Mouse (Mus musculus) embryonic facial prominence, embryonic 12.5 days (tissue): ENCODE results near the gene Psmd6. TPM values are rescaled to one million over a fixed set of nuclear protein-coding genes. Genes with fewer than 3 reads are reported as not detected.

Source experiments
- ATAC-seq: fragments of 200-750 bp; cut with Nextera tagmentation; 2 replicates; pipeline ENCODE4 v1.8.0; 2017; ENCODE audit not compliant: insufficient number of reproducible peaks, insufficient read depth, low FRiP score, low TSS enrichment
- H3K27ac ChIP-seq: fragments of 300-500 bp; sonication (generic); 2 replicates; pipeline ENCODE4 v1.5.1; 2016; ENCODE audit warnings: mild to moderate bottlenecking
- H3K27me3 ChIP-seq: fragments of 300-500 bp; sonication (generic); 2 replicates; pipeline ENCODE4 v1.6.1; 2016; ENCODE audit warnings: mild to moderate bottlenecking, moderate library complexity
- H3K36me3 ChIP-seq: fragments of 300-500 bp; sonication (generic); 2 replicates; pipeline ENCODE4 v1.6.1; 2016; ENCODE audit warnings: mild to moderate bottlenecking
- H3K4me1 ChIP-seq: fragments of 300-500 bp; sonication (generic); 2 replicates; pipeline ENCODE4 v1.6.1; 2016
- H3K4me2 ChIP-seq: fragments of 300-500 bp; sonication (generic); replicated peaks from 2 replicates; pipeline ENCODE4 v1.6.1; 2016; ENCODE audit warnings: mild to moderate bottlenecking, moderate library complexity
- H3K4me3 ChIP-seq: fragments of 300-500 bp; sonication (generic); 2 replicates; pipeline ENCODE4 v1.5.1; 2016; ENCODE audit warnings: mild to moderate bottlenecking
- H3K9ac ChIP-seq: fragments of 300-500 bp; sonication (generic); 2 replicates; pipeline ENCODE4 v1.6.1; 2016; ENCODE audit warnings: mild to moderate bottlenecking, moderate library complexity
- H3K9me3 ChIP-seq: fragments of 300-500 bp; sonication (generic); 2 replicates; pipeline ENCODE4 v1.6.1; 2016; ENCODE audit warnings: mild to moderate bottlenecking, moderate library complexity
- WGBS: fragments of 180-500 bp; shearing (Covaris S2); methylation state at CpG from one replicate; pipeline ENCODE4 v1.1.7; 2016; 5-methylcytosine and 5-hydroxymethylcytosine counted together
- polyA plus RNA-seq: library from polyadenylated mRNA; unstranded; fragments of >200 nt; fragmentation: Nextera tagmentation; extraction: Ambion mirVana; gene quantifications from 2 replicates; pipeline ENCODE4 v1.2.1, GENCODE M21; 2016

Psmd6 gene
- polyA plus RNA-seq, 1 experiment from 2014 or later: 268 TPM

- 90% methylated on average over 4 of the region's 4 CpGs for WGBS
- Histone ChIP-seq H3K27ac (no peak overlapping the region), H3K4me3 (no peak overlapping the region), H3K27me3 (no peaks in the 10 kb centered on the region), H3K4me1 (no peaks in the 10 kb centered on the region), H3K9ac (no peak overlapping the region), H3K36me3 (peaks cover 12% of the 10 kb centered on the region), H3K9me3 (no peaks in the 10 kb centered on the region), H3K4me2 (no peak overlapping the region)
- no peak for ATAC-seq
Observed at GRCm38 (mm10) chr14:14086711-14087263, 34.0 kb downstream of the Psmd6 start.

DNA sequence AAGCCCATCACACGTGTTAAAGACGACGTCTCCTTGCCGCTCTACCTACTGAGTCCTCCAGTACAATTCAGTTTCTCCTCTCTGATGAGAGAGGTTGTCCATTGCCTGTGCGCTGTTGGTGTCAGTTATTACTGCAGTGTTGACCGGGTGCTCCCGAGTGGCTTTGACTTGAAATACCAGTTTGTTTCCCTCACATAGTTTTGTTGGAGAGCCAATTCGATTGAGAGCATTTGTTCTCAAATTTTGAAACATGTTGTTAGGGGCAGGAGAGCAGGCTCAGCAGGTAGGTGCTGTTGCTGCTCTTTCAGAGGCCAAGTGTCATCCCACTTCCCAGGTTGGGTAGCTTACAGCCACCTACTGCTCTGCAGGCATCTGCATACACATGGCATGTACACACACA lies 37.0 kb downstream of the Psmd6 start:
- Histone ChIP-seq H3K27me3 (no peaks in the 10 kb centered on the region), H3K9ac (no peak overlapping the region), H3K4me1 (no peaks in the 10 kb centered on the region), H3K9me3 (no peaks in the 10 kb centered on the region), H3K4me3 (no peak overlapping the region), H3K4me2 (no peak overlapping the region), H3K27ac (no peak overlapping the region), H3K36me3 (peaks cover 2% of the 10 kb centered on the region; the same call in 1 of the 2 replicates)
- WGBS: 89% methylated on average over 8 of the region's 8 CpGs
- ATAC-seq: no peak

- 87% methylated on average over 6 of the region's 6 CpGs for WGBS
- Histone ChIP-seq H3K27ac (no peak overlapping the region), H3K9me3 (no peaks in the 10 kb centered on the region), H3K4me3 (no peak overlapping the region), H3K36me3 (no peaks in the 10 kb centered on the region), H3K9ac (no peak overlapping the region), H3K27me3 (no peaks in the 10 kb centered on the region), H3K4me1 (no peaks in the 10 kb centered on the region), H3K4me2 (no peak overlapping the region)
- no peak for ATAC-seq
Observed at GRCm38 (mm10) chr14:14080604-14081194, 40.1 kb downstream of the Psmd6 start.

- ATAC-seq: no peak
- Histone ChIP-seq H3K4me1 (peaks cover 25% of the 10 kb centered on the region), H3K9me3 (no peaks in the 10 kb centered on the region), H3K36me3 (no peaks in the 10 kb centered on the region), H3K4me3 (no peak overlapping the region), H3K4me2 (no peak overlapping the region), H3K27ac (0 out of 2 replicates have a peak overlapping the region, but pooled peaks have one; percentile 20), H3K27me3 (no peaks in the 10 kb centered on the region), H3K9ac (no peak overlapping the region)
- 64% methylated on average over 4 of the region's 4 CpGs for WGBS
Observed at GRCm38 (mm10) chr14:14071456-14071855, 49.3 kb downstream of the Psmd6 start.

DNA sequence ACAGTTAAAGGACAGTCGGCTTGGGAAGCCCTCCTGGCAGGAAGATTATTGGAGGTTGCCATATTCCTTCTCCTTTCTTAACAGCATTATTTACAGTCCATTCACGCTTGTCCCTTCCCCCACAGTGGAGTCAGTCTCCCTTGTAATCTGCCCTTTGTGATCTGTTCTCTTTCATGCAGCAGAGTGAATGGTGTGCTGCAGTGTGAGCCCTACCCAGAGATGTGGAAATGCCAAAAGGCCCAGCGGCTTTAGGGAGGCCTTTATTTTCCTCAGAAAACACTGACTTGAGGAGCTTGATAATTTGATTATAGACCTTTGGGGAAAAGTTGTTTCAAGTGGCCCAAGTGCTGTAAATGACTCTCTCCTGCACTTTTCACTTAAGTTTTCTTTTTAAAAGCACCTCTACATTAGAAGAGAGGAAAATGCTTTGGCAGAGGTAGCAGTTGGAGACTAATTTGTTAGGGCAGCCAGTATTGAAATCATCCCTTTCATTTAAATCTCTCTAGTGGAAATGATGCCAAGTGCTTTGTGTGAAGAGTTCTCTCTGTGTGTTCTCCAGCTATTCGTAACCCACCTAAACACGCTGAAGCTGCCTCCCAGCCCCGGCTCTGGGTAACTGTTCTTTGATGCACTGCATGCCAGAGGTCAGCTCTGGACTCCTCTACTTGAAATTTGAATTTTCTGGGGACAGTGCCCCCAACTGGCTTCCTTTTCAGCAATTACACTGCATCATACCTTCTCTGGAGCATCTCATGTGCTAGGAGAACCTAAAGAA lies 50.1 kb downstream of the Psmd6 start:
- Histone ChIP-seq H3K27ac (peak overlapping the region; percentile 20), H3K9me3 (no peaks in the 10 kb centered on the region), H3K9ac (no peak overlapping the region), H3K4me3 (no peak overlapping the region), H3K4me2 (no peak overlapping the region), H3K4me1 (peaks cover 25% of the 10 kb centered on the region), H3K36me3 (no peaks in the 10 kb centered on the region), H3K27me3 (no peaks in the 10 kb centered on the region)
- WGBS: 21% methylated on average over 6 of the region's 6 CpGs
- no peak for ATAC-seq

DNA sequence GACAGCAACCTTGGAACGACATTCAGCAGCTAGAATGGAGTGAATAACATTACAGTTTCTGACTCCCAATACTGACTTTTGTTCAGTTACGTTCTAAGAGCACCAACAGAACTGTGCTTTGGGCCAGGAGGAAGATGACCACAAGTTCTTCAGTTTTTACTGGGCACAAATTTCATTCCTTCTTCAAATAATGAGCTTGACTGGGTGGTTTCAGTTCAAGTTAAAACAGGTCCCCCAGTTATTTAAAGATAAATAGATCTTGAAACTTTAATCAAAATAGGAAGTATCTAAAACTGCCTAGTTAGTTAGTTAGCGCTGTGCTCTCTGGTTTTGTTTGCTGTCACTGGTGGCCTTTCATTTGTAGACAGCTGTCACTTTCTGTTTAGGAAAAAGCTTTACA lies 52.2 kb downstream of the Psmd6 start:
- no peak overlapping the region for H3K4me2 ChIP-seq
- H3K9me3 ChIP-seq: no peaks in the 10 kb centered on the region
- no peaks in the 10 kb centered on the region for H3K36me3 ChIP-seq
- H3K27me3 ChIP-seq: no peaks in the 10 kb centered on the region
- peaks cover 36% of the 10 kb centered on the region for H3K4me1 ChIP-seq
- peak overlapping the region; percentile 71; the same call in 1 of the 2 replicates for H3K27ac ChIP-seq
- WGBS: 38% methylated on average over 3 of the region's 3 CpGs
- ATAC-seq: no peak
- no peak overlapping the region for H3K9ac ChIP-seq
- H3K4me3 ChIP-seq: no peak overlapping the region

- Histone ChIP-seq H3K4me3 (no peak overlapping the region), H3K9me3 (no peaks in the 10 kb centered on the region)
- WGBS: 7% methylated on average over 10 of the region's 10 CpGs
Observed at GRCm38 (mm10) chr14:14067648-14068472, 52.9 kb downstream of the Psmd6 start.

GRCm38 (mm10) chr14:14066241-14066640 lies 54.5 kb downstream of the Psmd6 start:
- Histone ChIP-seq H3K36me3 (no peaks in the 10 kb centered on the region), H3K27me3 (no peaks in the 10 kb centered on the region), H3K9ac (no peak overlapping the region), H3K9me3 (no peaks in the 10 kb centered on the region), H3K4me1 (peaks cover 32% of the 10 kb centered on the region), H3K4me3 (no peak overlapping the region), H3K27ac (no peak overlapping the region), H3K4me2 (no peak overlapping the region)
- WGBS: 75% methylated on average over 6 of the region's 6 CpGs
- ATAC-seq: no peak

More at GRCm38 (mm10) chr14:14067648-14068472, 52.9 kb downstream of the Psmd6 start:
- ATAC-seq: peak; percentile 29; the same call in 1 of the 2 replicates
- Histone ChIP-seq H3K27ac (peak overlapping the region; percentile 71; the same call in 1 of the 2 replicates), H3K9ac (peak overlapping the region; percentile 12; the same call in 1 of the 2 replicates), H3K27me3 (no peaks in the 10 kb centered on the region), H3K4me1 (peaks cover 36% of the 10 kb centered on the region), H3K36me3 (no peaks in the 10 kb centered on the region), H3K4me2 (peak overlapping the region; percentile 29)

GRCm38 (mm10) chr14:14065142-14065498 lies 55.7 kb downstream of the Psmd6 start:
- Histone ChIP-seq H3K27ac (peak overlapping the region; percentile 37), H3K9me3 (no peaks in the 10 kb centered on the region), H3K27me3 (no peaks in the 10 kb centered on the region), H3K4me2 (no peak overlapping the region), H3K4me1 (peaks cover 20% of the 10 kb centered on the region), H3K36me3 (no peaks in the 10 kb centered on the region), H3K9ac (no peak overlapping the region), H3K4me3 (no peak overlapping the region)
- 0 out of 2 replicates have a peak, but pooled peaks have one; percentile 2 for ATAC-seq
- WGBS: 22% methylated on average over 4 of the region's 4 CpGs

DNA sequence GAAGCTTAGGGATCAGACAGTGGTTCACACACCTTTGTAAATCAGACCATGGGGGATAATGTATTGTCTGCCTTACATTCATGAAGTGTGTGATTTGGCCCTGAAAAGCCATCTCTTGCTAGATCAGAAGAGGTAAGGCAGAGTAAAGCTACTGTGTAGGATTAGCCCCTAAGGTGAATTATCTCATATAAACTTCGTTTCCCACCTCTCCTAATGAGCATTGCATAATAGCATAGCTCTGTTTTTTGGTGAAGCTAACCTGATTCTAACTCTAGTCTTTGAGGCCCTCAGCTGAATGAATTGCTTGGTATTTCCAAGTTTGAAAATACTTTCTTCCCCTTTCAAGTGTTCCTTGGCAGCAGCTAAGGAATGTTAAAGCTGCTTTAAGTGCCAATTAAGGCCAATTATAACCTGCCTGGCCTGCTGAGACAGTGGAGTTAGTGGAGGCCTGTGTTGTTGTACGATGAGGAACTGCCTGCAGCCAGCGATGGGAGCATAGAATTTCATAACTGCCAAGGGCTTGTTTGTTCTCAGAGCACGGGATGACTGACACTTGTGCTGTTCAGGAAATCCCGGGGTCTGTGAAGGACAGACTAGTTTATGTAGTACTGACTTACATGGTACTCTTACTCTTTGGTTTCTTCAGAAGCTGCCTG lies 56.2 kb downstream of the Psmd6 start:
- Histone ChIP-seq H3K36me3 (no peaks in the 10 kb centered on the region), H3K27ac (peak overlapping the region; percentile 37), H3K9ac (no peak overlapping the region), H3K4me3 (no peak overlapping the region), H3K27me3 (no peaks in the 10 kb centered on the region), H3K4me1 (peaks cover 19% of the 10 kb centered on the region), H3K4me2 (no peak overlapping the region), H3K9me3 (no peaks in the 10 kb centered on the region)
- ATAC-seq: peak; percentile 72; the same call in 1 of the 2 replicates
- WGBS: 8% methylated on average over 5 of the region's 5 CpGs

DNA sequence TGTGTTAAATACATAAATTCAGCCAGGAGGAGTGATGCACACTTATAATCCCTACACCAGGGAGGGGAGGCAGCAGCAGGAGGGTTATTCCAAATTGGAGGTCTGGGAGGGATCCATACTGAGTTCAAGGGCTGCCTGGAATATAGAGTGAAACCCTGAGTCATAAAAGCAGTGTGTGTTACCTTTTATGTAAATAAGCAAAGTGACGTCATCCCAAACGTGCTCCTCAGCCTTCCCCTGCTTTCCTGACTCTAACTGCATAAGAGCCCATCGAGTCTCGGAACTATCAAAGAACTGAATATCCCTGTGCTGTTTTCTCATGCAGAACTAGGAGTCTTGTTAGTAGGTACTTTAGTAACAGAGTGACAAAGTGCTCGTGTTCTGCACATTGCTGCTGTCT lies 57.4 kb downstream of the Psmd6 start:
- H3K27me3 ChIP-seq: no peaks in the 10 kb centered on the region
- no peak for ATAC-seq
- 50% methylated on average over 5 of the region's 5 CpGs for WGBS
- H3K9me3 ChIP-seq: no peaks in the 10 kb centered on the region
- H3K4me2 ChIP-seq: no peak overlapping the region
- H3K36me3 ChIP-seq: 0 out of 2 replicates have a peak, but pooled peaks cover 2% of the 10 kb centered on the region
- no peak overlapping the region for H3K9ac ChIP-seq
- H3K27ac ChIP-seq: no peak overlapping the region
- H3K4me1 ChIP-seq: peaks cover 19% of the 10 kb centered on the region
- no peak overlapping the region for H3K4me3 ChIP-seq
